Mouse (Mus musculus) hindbrain, embryonic 16.5 days (tissue): ENCODE data around the gene Usp54. TPM values are rescaled to one million over a fixed set of nuclear protein-coding genes. Genes with fewer than 3 reads are reported as not detected.

Experiments used
- ATAC-seq: fragments of 200-750 bp; cut with Nextera tagmentation; 2 replicates; pipeline ENCODE4 v1.8.0; 2017; ENCODE audit warnings: moderate TSS enrichment, moderate library complexity
- H3K27ac ChIP-seq: fragments of 300-500 bp; sonication (generic); 2 replicates; pipeline ENCODE4 v1.5.1; 2014; ENCODE audit warnings: low read depth, mild to moderate bottlenecking, control low read depth, low read length, moderate library complexity
- H3K27me3 ChIP-seq: fragments of 300-500 bp; sonication (generic); replicated peaks from 2 replicates; pipeline ENCODE4 v1.6.1; 2014; ENCODE audit warnings: low read length; ENCODE audit not compliant: control insufficient read depth, insufficient read depth
- H3K36me3 ChIP-seq: fragments of 300-500 bp; sonication (generic); 2 replicates; pipeline ENCODE4 v1.6.1; 2014; ENCODE audit warnings: mild to moderate bottlenecking, low read length, moderate library complexity, mixed read lengths; ENCODE audit not compliant: control insufficient read depth, insufficient read depth
- H3K4me1 ChIP-seq: fragments of 300-500 bp; sonication (generic); 2 replicates; pipeline ENCODE4 v1.6.1; 2014; ENCODE audit warnings: low read depth, low read length; ENCODE audit not compliant: control insufficient read depth, insufficient read depth
- H3K4me2 ChIP-seq: fragments of 300-500 bp; sonication (generic); 2 replicates; pipeline ENCODE4 v1.6.1; 2014; ENCODE audit warnings: mild to moderate bottlenecking, low read length, control low read depth, moderate library complexity
- H3K4me3 ChIP-seq: fragments of 300-500 bp; sonication (generic); 2 replicates; pipeline ENCODE4 v1.5.1; 2014; ENCODE audit warnings: mild to moderate bottlenecking, low read length, control low read depth, moderate library complexity
- H3K9ac ChIP-seq: fragments of 300-500 bp; sonication (generic); 2 replicates; pipeline ENCODE4 v1.6.1; 2014; ENCODE audit warnings: low read depth, mild to moderate bottlenecking, control low read depth, low read length, moderate library complexity
- H3K9me3 ChIP-seq: fragments of 300-500 bp; sonication (generic); 2 replicates; pipeline ENCODE4 v1.6.1; 2014; ENCODE audit warnings: mild to moderate bottlenecking, low read length, moderate library complexity; ENCODE audit not compliant: control insufficient read depth
- WGBS: fragments of 180-500 bp; shearing (Covaris S2); extraction: QIAGEN DNeasy Blood & Tissue Kit; methylation state at CpG from one replicate; pipeline ENCODE4 v1.1.7; 2014; 5-methylcytosine and 5-hydroxymethylcytosine counted together
- polyA plus RNA-seq: library from polyadenylated mRNA; unstranded; fragments of >200 nt; fragmentation: Nextera tagmentation; extraction: Ambion mirVana; gene quantifications from 2 replicates; pipeline ENCODE4 v1.2.1, GENCODE M21; 2015

Gene Usp54
- polyA plus RNA-seq, 1 experiment from 2014 or later = 8.7 TPM

DNA sequence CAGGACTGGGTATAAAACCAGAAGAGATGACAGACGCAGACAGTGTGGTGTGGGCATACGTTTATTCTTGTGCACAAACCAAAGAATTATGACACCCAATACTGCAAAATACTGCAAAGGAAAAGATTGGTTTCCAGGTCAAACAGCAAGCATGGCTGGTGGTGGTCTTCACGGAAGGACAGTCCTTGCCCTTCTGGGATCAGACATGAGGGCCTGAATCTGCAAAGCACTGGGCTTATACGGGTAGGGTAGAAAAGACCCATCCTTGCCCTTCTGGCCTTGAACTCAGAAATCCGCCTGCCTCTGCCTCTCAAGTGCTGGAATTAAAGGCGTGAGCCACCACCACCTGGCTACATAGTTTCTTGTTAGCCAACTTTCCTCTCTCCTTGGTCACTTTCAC lies 18.0 kb upstream of the Usp54 start:
- WGBS = 84% methylated on average over 6 of the region's 6 CpGs
- Histone ChIP-seq H3K9ac (no peak overlapping the region), H3K27ac (no peak overlapping the region), H3K4me3 (no peak overlapping the region), H3K36me3 (no peaks in the 10 kb centered on the region), H3K4me2 (no peak overlapping the region), H3K9me3 (no peaks in the 10 kb centered on the region), H3K27me3 (no peaks in the 10 kb centered on the region), H3K4me1 (peaks cover 11% of the 10 kb centered on the region; the same call in 1 of the 2 replicates)
- no peak for ATAC-seq

DNA sequence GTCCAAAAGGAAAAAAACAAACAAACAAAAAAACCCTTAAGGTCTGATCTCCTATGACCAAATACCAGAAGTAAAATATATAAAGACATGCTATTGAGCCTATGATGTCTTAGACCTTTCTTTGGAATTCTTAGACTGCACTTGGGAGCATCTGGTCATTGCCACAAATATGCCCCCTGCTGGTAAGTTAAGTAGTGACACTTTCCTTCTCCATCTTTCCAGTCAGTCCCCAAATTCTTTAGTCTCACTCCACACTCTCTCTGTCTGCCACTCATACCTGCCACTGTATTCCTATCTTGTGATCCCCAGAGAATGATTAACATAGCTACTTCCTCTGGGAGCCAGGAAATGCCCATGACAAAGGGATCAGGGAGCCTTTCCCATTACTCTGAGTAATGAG lies 17.5 kb upstream of the Usp54 start:
- H3K27ac ChIP-seq = no peak overlapping the region
- no peak for ATAC-seq
- no peak overlapping the region for H3K4me2 ChIP-seq
- H3K9ac ChIP-seq = no peak overlapping the region
- no peaks in the 10 kb centered on the region for H3K36me3 ChIP-seq
- H3K4me1 ChIP-seq = peaks cover 11% of the 10 kb centered on the region; the same call in 1 of the 2 replicates
- H3K9me3 ChIP-seq = no peaks in the 10 kb centered on the region
- H3K27me3 ChIP-seq = no peaks in the 10 kb centered on the region
- no peak overlapping the region for H3K4me3 ChIP-seq

DNA sequence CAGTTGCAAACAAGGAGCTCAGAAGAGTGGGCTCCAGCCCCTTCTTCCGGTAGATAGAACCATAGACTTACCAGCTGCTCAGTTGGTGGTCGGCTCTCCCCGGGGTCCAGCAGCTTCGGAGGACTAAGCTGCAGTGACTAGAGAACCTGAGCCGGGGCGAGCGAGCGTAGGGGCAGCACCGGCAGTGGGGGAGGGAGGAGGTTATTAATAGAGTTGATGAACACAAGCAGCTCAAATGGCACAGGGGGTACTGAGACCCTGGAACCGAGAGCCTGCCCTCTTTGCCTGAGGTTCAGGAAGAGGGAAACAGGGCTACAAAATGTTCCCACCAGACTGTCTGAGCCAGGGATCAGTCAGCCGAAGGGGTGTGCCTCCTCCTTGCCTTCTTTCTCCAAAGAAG lies 15.5 kb upstream of the Usp54 start, which contains the start of gene Myoz1:
Myoz1 (minus strand) TSS at position 180 of the 400 bp plus-strand sequence.
- Histone ChIP-seq H3K4me2 (no peak within 1 kb of the TSS), H3K4me1 (no peaks in the 10 kb centered on the region), H3K36me3 (no peaks in the 10 kb centered on the region), H3K4me3 (no peak within 1 kb of the TSS), H3K27ac (no peak within 1 kb of the TSS), H3K9me3 (no peaks in the 10 kb centered on the region), H3K27me3 (no peaks in the 10 kb centered on the region), H3K9ac (no peak within 1 kb of the TSS)
- ATAC-seq = no peak
- WGBS = 36% methylated on average over 11 of the region's 11 CpGs

DNA sequence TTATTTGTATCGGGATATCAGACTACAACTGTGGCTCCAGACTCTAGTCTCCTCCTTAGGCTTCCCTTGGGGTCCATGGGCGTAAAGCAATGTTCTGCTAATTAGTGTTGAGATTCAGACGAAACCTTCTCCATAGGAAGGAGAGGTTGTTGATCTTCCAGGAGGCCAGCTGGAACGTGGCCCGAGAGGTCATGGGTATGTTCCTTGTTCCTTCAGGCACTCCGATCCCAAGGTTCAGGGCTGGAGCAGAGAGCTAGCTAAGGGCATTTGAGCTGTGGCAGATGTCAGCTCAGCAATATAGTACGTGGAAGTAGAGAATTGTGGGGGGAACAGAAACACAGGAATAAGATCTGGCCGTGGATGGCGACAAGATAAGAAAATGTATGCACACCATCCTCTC lies 14.9 kb upstream of the Usp54 start:
- H3K9me3 ChIP-seq = no peaks in the 10 kb centered on the region
- no peak for ATAC-seq

DNA sequence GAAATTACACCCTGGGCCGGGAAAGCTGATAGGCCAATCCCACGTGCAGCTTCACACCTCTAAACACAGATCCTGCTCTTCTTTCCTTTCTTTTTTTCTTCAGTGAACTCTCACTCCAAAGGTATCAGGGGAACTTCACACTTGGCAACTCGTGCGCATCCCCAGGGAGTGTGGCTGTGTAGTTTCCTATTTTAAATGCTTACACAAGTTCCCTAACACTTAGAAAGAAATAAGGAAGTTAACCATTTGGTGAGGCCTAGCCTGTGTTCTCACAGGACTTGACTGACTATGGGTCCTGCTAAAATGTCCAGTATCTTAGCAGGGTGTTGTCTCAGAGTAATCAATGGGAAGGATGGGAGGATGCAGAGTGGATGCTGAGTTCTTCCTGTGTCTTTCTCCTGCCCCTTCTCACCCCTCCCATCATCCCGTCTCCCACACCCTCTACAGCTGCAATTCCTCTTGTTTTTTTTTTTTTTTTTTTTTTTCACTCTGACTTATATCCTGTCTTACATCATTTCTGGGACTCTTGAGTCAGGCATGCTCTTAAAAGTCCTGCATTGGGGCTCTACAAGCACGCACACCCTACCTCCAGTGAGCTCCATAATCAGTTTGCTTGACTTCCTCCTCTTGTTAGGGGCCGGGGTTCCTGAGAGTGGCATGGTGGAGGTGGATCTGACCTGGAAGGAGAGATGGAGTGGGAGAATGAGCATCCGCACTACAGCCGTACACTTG lies 14.0 kb upstream of the Usp54 start:
- H3K9me3 ChIP-seq = no peaks in the 10 kb centered on the region
- 83% methylated on average over 9 of the region's 9 CpGs for WGBS
- no peak overlapping the region for H3K9ac ChIP-seq
- no peaks in the 10 kb centered on the region for H3K4me1 ChIP-seq
- H3K27ac ChIP-seq = no peak overlapping the region
- H3K4me3 ChIP-seq = no peak overlapping the region
- no peaks in the 10 kb centered on the region for H3K36me3 ChIP-seq
- no peak for ATAC-seq
- no peak overlapping the region for H3K4me2 ChIP-seq
- H3K27me3 ChIP-seq = no peaks in the 10 kb centered on the region

More for the DNA sequence above, 14.9 kb upstream of the Usp54 start:
- Histone ChIP-seq H3K27me3 (no peaks in the 10 kb centered on the region), H3K9ac (no peak overlapping the region), H3K4me1 (no peaks in the 10 kb centered on the region), H3K4me3 (no peak overlapping the region), H3K27ac (no peak overlapping the region), H3K36me3 (no peaks in the 10 kb centered on the region), H3K4me2 (no peak overlapping the region)
- WGBS = 79% methylated on average over 9 of the region's 9 CpGs

DNA sequence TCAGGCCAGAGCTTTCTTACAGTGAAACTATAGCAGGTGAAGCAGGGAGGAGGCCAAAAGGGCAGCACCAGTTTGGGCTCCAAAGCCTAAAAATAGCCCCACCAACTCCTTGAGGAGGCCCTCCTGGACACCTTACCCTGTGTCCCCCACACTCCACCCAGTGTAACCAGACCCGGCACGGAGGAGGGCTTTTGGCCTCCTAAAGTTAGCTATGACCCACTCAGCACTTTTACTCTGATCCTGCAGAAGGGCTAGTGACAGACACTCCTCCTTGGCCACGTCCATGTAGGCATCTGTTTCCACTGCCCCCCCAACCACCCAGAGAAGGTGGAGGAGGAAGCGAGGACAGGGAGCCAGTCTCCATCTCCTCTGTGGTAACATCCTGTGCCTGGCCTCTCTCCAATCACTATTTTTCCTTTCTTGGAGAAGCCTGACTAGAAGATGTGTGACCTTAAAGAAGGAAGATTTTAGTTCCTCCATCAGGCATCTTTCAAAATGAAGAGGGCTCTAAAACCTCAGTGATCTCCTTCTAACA lies 10.9 kb upstream of the Usp54 start:
- H3K4me2 ChIP-seq = no peak overlapping the region
- 62% methylated on average over 4 of the region's 4 CpGs for WGBS
- no peaks in the 10 kb centered on the region for H3K27me3 ChIP-seq
- H3K36me3 ChIP-seq = no peaks in the 10 kb centered on the region
- H3K9ac ChIP-seq = no peak overlapping the region
- no peak for ATAC-seq
- no peak overlapping the region for H3K4me3 ChIP-seq
- H3K27ac ChIP-seq = no peak overlapping the region
- no peaks in the 10 kb centered on the region for H3K4me1 ChIP-seq
- H3K9me3 ChIP-seq = no peaks in the 10 kb centered on the region

DNA sequence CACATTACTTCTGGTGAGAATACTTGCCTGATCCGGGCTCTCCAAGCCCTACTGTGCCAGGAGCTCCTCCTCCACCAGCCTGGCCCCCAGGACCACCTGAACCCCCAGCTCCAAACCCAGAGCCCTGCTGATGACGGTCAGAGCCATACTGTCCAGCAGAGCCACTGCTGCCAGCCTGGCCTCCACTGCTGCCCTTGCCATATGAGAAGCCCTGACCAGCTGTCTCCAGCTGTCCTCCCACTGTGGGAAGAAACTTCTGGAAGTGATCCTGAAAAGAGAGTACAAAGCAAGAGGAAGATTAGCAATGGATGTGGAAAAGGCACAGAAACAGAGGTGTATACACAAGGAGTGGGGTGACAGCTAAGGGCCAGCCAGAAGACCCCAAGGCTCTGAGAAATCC lies 10.1 kb upstream of the Usp54 start:
- H3K4me1 ChIP-seq = no peaks in the 10 kb centered on the region
- no peak for ATAC-seq
- 49% methylated on average over 2 of the region's 2 CpGs for WGBS

DNA sequence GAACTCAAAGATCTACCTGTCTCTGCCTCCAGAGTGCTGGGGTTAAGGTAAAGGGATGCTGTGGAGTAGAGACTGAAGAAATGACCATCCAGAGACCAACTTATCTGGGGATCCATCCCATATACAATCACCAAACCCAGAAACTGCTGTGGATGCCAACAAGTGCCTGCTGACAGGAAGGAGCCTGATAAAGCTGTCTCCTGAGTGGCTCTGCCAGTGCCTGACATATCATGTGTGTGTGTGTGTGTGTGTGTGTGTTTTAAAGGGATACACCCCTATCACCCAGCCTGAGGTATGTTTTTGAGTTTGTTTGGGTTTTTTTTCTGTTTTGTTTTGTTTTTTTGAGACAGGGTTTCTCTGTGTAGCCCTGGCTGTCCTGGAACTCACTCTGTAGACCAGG lies 5.5 kb upstream of the Usp54 start:
- no peak for ATAC-seq
- Histone ChIP-seq H3K9ac (no peak overlapping the region), H3K27ac (no peak overlapping the region), H3K9me3 (no peaks in the 10 kb centered on the region), H3K4me2 (no peak overlapping the region), H3K27me3 (no peaks in the 10 kb centered on the region), H3K4me3 (no peak overlapping the region), H3K4me1 (peaks cover 4% of the 10 kb centered on the region), H3K36me3 (no peaks in the 10 kb centered on the region)

More for the DNA sequence above, 10.1 kb upstream of the Usp54 start:
- no peaks in the 10 kb centered on the region for H3K27me3 ChIP-seq
- H3K9me3 ChIP-seq = no peaks in the 10 kb centered on the region
- no peak overlapping the region for H3K9ac ChIP-seq
- no peaks in the 10 kb centered on the region for H3K36me3 ChIP-seq
- no peak overlapping the region for H3K4me3 ChIP-seq
- H3K4me2 ChIP-seq = no peak overlapping the region
- no peak overlapping the region for H3K27ac ChIP-seq

DNA sequence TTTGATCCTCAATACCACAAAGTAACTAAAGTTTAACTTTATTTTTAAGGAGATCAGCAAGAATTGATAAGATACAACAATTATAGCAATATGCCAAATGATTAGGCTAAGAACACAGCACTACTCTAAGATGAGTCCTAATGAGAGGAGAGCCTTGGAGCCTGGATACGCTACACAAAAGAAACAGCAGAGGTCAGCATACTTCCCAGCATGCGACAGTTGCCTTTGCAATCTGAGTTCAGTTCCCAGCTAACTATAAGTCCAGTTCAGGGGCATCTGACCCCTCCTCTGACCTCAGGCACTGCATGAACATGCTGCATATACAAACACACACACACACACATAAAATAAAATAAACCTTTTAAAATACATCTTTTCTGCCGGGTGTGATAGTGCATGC lies 4.7 kb upstream of the Usp54 start:
- Histone ChIP-seq H3K27me3 (no peaks in the 10 kb centered on the region), H3K4me1 (peaks cover 4% of the 10 kb centered on the region), H3K27ac (no peak overlapping the region), H3K4me2 (no peak overlapping the region), H3K36me3 (no peaks in the 10 kb centered on the region), H3K9ac (no peak overlapping the region), H3K4me3 (no peak overlapping the region), H3K9me3 (no peaks in the 10 kb centered on the region)
- no peak for ATAC-seq
- 31% methylated on average over 3 of the region's 3 CpGs for WGBS
